Mouse (Mus musculus): ENCODE results near the gene Cfl1.

The Cfl1 gene

GRCm38 (mm10) chr19:5490313-5490897, at the start of gene Cfl1:
Gene Cfl1 (plus strand): TSS chr19:5490455.
- peak; percentile 98 for DNase-seq (ENCODE audit: low read depth, low spot score)

GRCm38 (mm10) chr19:5444371-5444908, 45.8 kb upstream of the Cfl1 start:
- no peak for DNase-seq (ENCODE audit: low read depth, low spot score)

GRCm38 (mm10) chr19:5444954-5445353, 45.3 kb upstream of the Cfl1 start:
- DNase-seq (ENCODE audit: low read depth, low spot score): no peak

GRCm38 (mm10) chr19:5445747-5446146, 44.5 kb upstream of the Cfl1 start:
- no peak for DNase-seq (ENCODE audit: low read depth, low spot score)

GRCm38 (mm10) chr19:5447515-5448353, 42.5 kb upstream of the Cfl1 start, which contains the start of gene Fosl1:
Gene Fosl1 (plus strand): TSS chr19:5447547.
- DNase-seq (ENCODE audit: low read depth, low spot score): peak; percentile 92

- peak; percentile 53 for DNase-seq (ENCODE audit: low read depth, low spot score)
These were observed 41.7 kb upstream of the Cfl1 start for GRCm38 (mm10) chr19:5448354-5449150.

- no peak for DNase-seq (ENCODE audit: low read depth, low spot score)
These were observed 40.6 kb upstream of the Cfl1 start for GRCm38 (mm10) chr19:5449673-5450072.

GRCm38 (mm10) chr19:5451766-5452165, 38.5 kb upstream of the Cfl1 start:
- DNase-seq (ENCODE audit: low read depth, low spot score): no peak

- DNase-seq (ENCODE audit: low read depth, low spot score): no peak
These were observed 35.2 kb upstream of the Cfl1 start for GRCm38 (mm10) chr19:5455037-5455436.

GRCm38 (mm10) chr19:5455568-5455967, 34.7 kb upstream of the Cfl1 start:
- no peak for DNase-seq (ENCODE audit: low read depth, low spot score)

GRCm38 (mm10) chr19:5456241-5456921, 33.9 kb upstream of the Cfl1 start:
- DNase-seq (ENCODE audit: low read depth, low spot score): no peak

GRCm38 (mm10) chr19:5456922-5457745, 33.1 kb upstream of the Cfl1 start:
- peak; percentile 94 for DNase-seq (ENCODE audit: low read depth, low spot score)

GRCm38 (mm10) chr19:5457746-5458442, 32.4 kb upstream of the Cfl1 start, which contains the start of gene Ccdc85b:
Gene Ccdc85b (minus strand): TSS chr19:5457894.
- no peak for DNase-seq (ENCODE audit: low read depth, low spot score)

- no peak for DNase-seq (ENCODE audit: low read depth, low spot score)
These were observed 31.2 kb upstream of the Cfl1 start for GRCm38 (mm10) chr19:5459019-5459418.

GRCm38 (mm10) chr19:5459896-5460295, 30.4 kb upstream of the Cfl1 start:
- DNase-seq (ENCODE audit: low read depth, low spot score): peak; percentile 45

- peak; percentile 89 for DNase-seq (ENCODE audit: low read depth, low spot score)
These were observed 29.8 kb upstream of the Cfl1 start, which contains the start of gene Fibp for GRCm38 (mm10) chr19:5460465-5460911. Gene Fibp (plus strand): TSS chr19:5460615.

- DNase-seq (ENCODE audit: low read depth, low spot score): no peak
These were observed 28.8 kb upstream of the Cfl1 start for GRCm38 (mm10) chr19:5461411-5461810.

- DNase-seq (ENCODE audit: low read depth, low spot score): no peak
These were observed 27.0 kb upstream of the Cfl1 start for GRCm38 (mm10) chr19:5463212-5463611.

GRCm38 (mm10) chr19:5463791-5464562, 26.3 kb upstream of the Cfl1 start:
- DNase-seq (ENCODE audit: low read depth, low spot score): peak; percentile 55

All from CD4-positive helper T cell, adult 2 months (primary cell).